Mouse (Mus musculus) heart, postnatal 0 days (tissue): Measurements from ENCODE around the gene Tmem86a.
A peak's percentile ranks its signal among the peaks of the same experiment; 100 is the strongest.

Experiments used
- CTCF ChIP-seq: IDR thresholded peaks from 2 replicates; pipeline ENCODE4 v1.5.1; 2016; ENCODE audit warnings: antibody characterized with exemption, control low read depth, low read depth
- EP300 ChIP-seq: IDR thresholded peaks from 2 replicates; pipeline ENCODE4 v1.6.1; 2016; ENCODE audit warnings: antibody characterized with exemption, low read depth

DNA sequence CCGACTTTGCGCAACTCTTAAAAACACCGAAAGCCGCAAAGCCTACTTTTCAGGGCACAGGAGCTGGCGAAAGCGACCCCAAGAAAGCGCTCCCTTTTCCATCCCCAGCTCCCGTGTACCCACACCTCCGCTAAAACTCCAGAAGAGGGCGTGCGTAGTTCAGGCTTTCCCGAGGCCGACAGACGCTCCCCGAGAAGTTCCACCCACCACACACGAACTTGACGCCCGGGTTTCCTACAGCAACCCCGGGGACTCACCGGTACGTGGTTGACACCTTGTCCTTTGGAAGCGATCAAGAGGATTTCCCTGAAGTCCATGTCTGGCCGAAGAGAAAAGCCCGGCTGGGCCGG, 42.6 kb upstream of the Tmem86a start:
- peak; percentile 49 for TF ChIP-seq CTCF
- TF ChIP-seq EP300: no peak
